Mouse (Mus musculus) midbrain, embryonic 15.5 days (tissue): ENCODE results near the gene Arhgap40. TPM values are rescaled to one million over a fixed set of nuclear protein-coding genes. Genes with fewer than 3 reads are reported as not detected.

Experiments
- ATAC-seq: fragments of 200-750 bp; cut with Nextera tagmentation; replicated peaks from 2 replicates; pipeline ENCODE4 v1.8.0; 2017; ENCODE audit warnings: moderate TSS enrichment
- H3K27ac ChIP-seq: fragments of 300-500 bp; sonication (generic); 2 replicates; pipeline ENCODE4 v1.5.1; 2015; ENCODE audit warnings: mild to moderate bottlenecking, inconsistent platforms
- H3K27me3 ChIP-seq: fragments of 300-500 bp; sonication (generic); replicated peaks from 2 replicates; pipeline ENCODE4 v1.6.1; 2015; ENCODE audit warnings: inconsistent platforms
- H3K36me3 ChIP-seq: fragments of 300-500 bp; sonication (generic); replicated peaks from 2 replicates; pipeline ENCODE4 v1.6.1; 2015; ENCODE audit warnings: inconsistent platforms
- H3K4me1 ChIP-seq: fragments of 300-500 bp; sonication (generic); 2 replicates; pipeline ENCODE4 v1.6.1; 2015; ENCODE audit warnings: inconsistent platforms
- H3K4me2 ChIP-seq: fragments of 300-500 bp; sonication (generic); 2 replicates; pipeline ENCODE4 v1.6.1; 2015; ENCODE audit warnings: inconsistent platforms, mild to moderate bottlenecking, moderate library complexity
- H3K4me3 ChIP-seq: fragments of 300-500 bp; sonication (generic); 2 replicates; pipeline ENCODE4 v1.5.1; 2015; ENCODE audit warnings: mild to moderate bottlenecking, inconsistent platforms
- H3K9ac ChIP-seq: fragments of 300-500 bp; sonication (generic); 2 replicates; pipeline ENCODE4 v1.6.1; 2015; ENCODE audit warnings: mild to moderate bottlenecking, inconsistent platforms
- H3K9me3 ChIP-seq: fragments of 300-500 bp; sonication (generic); 2 replicates; pipeline ENCODE4 v1.6.1; 2016; ENCODE audit warnings: inconsistent platforms
- WGBS: fragments of 180-500 bp; shearing (Covaris S2); methylation state at CpG from one replicate; pipeline ENCODE4 v1.1.7; 2015; ENCODE audit warnings: mixed read lengths; 5-methylcytosine and 5-hydroxymethylcytosine counted together
- polyA plus RNA-seq: library from polyadenylated mRNA; unstranded; fragments of >200 nt; fragmentation: Nextera tagmentation; extraction: Ambion mirVana; gene quantifications from 2 replicates; pipeline ENCODE4 v1.2.1, GENCODE M21; 2015

The Arhgap40 gene
- polyA plus RNA-seq, 1 experiment from 2014 or later: 0.50 TPM

DNA sequence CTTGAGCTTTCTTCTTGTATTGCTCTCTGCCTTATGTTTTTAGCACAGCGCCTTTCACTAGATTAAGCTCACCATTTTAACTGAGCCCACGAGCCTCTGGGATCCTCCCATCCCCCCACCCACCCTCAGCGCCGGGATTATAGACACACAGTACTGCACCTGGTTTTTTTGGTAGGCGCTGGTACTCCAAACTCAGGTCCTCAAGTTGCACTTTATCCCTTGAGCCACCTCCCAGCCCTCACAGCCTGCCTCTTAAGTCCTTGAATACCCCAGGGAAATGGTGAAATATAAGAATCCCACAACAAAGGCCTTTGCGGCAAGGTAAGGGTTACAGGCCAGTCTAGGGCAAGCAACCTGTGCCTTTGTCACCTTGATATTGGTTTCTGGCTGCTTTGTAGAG is 7.2 kb downstream of the Arhgap40 start:
- no peaks in the 10 kb centered on the region for H3K4me1 ChIP-seq
- H3K9ac ChIP-seq: no peak overlapping the region
- H3K4me2 ChIP-seq: no peak overlapping the region
- no peak for ATAC-seq
- no peak overlapping the region for H3K4me3 ChIP-seq
- H3K36me3 ChIP-seq: no peaks in the 10 kb centered on the region
- no peak overlapping the region for H3K27ac ChIP-seq
- no peaks in the 10 kb centered on the region for H3K9me3 ChIP-seq
- H3K27me3 ChIP-seq: no peaks in the 10 kb centered on the region
- 78% methylated on average over 6 of the region's 6 CpGs for WGBS

GRCm38 (mm10) chr2:158523060-158523459 is 10.5 kb downstream of the Arhgap40 start:
- H3K27ac ChIP-seq: no peak overlapping the region
- no peaks in the 10 kb centered on the region for H3K9me3 ChIP-seq
- H3K9ac ChIP-seq: no peak overlapping the region
- H3K4me2 ChIP-seq: no peak overlapping the region
- H3K4me1 ChIP-seq: no peaks in the 10 kb centered on the region
- no peak overlapping the region for H3K4me3 ChIP-seq
- no peak for ATAC-seq
- no peaks in the 10 kb centered on the region for H3K27me3 ChIP-seq
- 77% methylated on average over 8 of the region's 8 CpGs for WGBS
- H3K36me3 ChIP-seq: no peaks in the 10 kb centered on the region

GRCm38 (mm10) chr2:158524129-158524860 is 11.7 kb downstream of the Arhgap40 start:
- Histone ChIP-seq H3K9me3 (no peaks in the 10 kb centered on the region), H3K4me2 (no peak overlapping the region), H3K36me3 (no peaks in the 10 kb centered on the region), H3K27me3 (no peaks in the 10 kb centered on the region), H3K9ac (no peak overlapping the region), H3K4me1 (no peaks in the 10 kb centered on the region), H3K4me3 (no peak overlapping the region), H3K27ac (no peak overlapping the region)
- 80% methylated on average over 16 of the region's 16 CpGs for WGBS
- ATAC-seq: no peak

GRCm38 (mm10) chr2:158534090-158534489 is 21.5 kb downstream of the Arhgap40 start:
- no peak overlapping the region for H3K9ac ChIP-seq
- no peak overlapping the region for H3K27ac ChIP-seq
- no peak overlapping the region for H3K4me3 ChIP-seq
- H3K4me1 ChIP-seq: no peaks in the 10 kb centered on the region
- H3K9me3 ChIP-seq: no peaks in the 10 kb centered on the region
- 4% methylated on average over 4 of the region's 4 CpGs for WGBS
- H3K36me3 ChIP-seq: no peaks in the 10 kb centered on the region
- H3K27me3 ChIP-seq: no peaks in the 10 kb centered on the region
- ATAC-seq: peak; percentile 69; the same call in 1 of the 2 replicates
- H3K4me2 ChIP-seq: no peak overlapping the region

- 0 out of 2 replicates have a peak, but pooled peaks have one; percentile 27 for ATAC-seq
- Histone ChIP-seq H3K36me3 (no peaks in the 10 kb centered on the region), H3K27me3 (no peaks in the 10 kb centered on the region), H3K27ac (no peak overlapping the region), H3K9me3 (no peaks in the 10 kb centered on the region), H3K9ac (no peak overlapping the region), H3K4me1 (no peaks in the 10 kb centered on the region), H3K4me2 (no peak overlapping the region), H3K4me3 (no peak overlapping the region)
- WGBS: 75% methylated on average over 8 of the region's 8 CpGs
Observed at GRCm38 (mm10) chr2:158534559-158534958, 22.0 kb downstream of the Arhgap40 start.

DNA sequence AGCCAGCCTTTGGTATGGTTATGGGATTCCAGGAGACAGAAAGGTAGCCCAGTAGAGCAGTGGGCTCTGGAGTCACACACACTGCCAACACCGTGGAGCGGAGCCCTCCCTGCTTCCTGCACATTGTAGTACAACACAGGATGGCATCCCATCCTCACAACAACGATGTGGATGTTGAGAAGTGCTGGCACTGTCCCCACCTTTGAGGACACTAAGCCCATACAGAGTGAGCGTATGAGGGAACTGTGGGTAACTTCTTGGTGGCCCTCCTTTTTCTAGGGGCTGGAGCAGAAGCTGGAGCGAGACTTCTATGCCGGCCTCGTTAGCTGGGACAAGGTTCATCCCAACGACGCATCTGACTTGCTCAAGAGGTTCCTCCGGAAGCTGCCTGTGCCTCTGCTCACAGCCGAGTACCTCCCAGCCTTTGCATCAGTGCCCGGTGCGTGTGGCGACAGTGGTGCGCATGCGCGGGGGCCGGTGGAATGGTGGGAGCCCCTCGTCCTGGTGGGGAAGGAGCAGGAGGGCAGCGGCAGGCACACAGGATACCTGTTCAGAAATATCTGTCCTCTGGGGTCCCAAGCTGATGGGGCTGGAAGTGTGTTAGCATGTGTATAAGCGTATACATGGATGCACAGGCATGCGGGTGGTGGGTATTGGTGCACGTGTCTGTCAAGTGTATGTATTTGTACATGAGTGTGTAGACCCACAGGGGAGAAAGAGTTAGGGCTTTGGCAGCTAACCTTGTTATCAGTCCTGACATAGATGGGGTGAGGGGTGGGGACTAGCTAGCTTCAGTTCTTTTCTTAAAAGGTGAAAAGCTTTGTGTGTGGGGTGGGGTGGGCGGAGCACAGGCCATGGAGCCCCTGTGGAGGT is 27.1 kb downstream of the Arhgap40 start:
- H3K27ac ChIP-seq: no peak overlapping the region
- peak overlapping the region; percentile 44 for H3K4me2 ChIP-seq
- H3K4me3 ChIP-seq: peak overlapping the region; percentile 18
- 62% methylated on average over 24 of the region's 24 CpGs for WGBS
- H3K4me1 ChIP-seq: no peaks in the 10 kb centered on the region
- H3K27me3 ChIP-seq: no peaks in the 10 kb centered on the region
- H3K9me3 ChIP-seq: no peaks in the 10 kb centered on the region
- peak; percentile 75 for ATAC-seq
- H3K9ac ChIP-seq: no peak overlapping the region
- H3K36me3 ChIP-seq: no peaks in the 10 kb centered on the region

DNA sequence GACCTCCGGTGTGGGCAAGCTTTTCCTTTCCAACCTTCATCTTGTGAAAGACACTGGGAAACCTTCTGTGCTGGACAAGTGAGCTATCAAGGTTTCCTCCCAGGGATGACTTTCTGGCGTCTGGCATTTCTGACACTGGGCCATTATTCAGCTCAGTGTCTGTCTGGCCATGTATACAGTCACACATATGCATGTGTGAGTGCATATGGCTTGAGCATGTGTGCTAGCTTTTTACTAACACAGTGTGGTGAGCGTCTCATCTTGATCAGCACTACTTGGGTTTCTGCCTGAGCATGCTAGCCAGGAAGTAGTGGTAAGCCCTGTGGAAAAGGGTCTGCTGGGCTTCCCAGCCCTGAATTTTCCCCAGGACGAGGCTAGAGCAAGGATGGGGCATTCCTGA is 28.7 kb downstream of the Arhgap40 start:
- Histone ChIP-seq H3K27me3 (no peaks in the 10 kb centered on the region), H3K27ac (no peak overlapping the region), H3K36me3 (no peaks in the 10 kb centered on the region), H3K4me1 (no peaks in the 10 kb centered on the region; the same call in 1 of the 2 replicates), H3K9me3 (no peaks in the 10 kb centered on the region), H3K4me2 (no peak overlapping the region), H3K4me3 (no peak overlapping the region), H3K9ac (no peak overlapping the region)
- 61% methylated on average over 4 of the region's 4 CpGs for WGBS
- no peak for ATAC-seq

GRCm38 (mm10) chr2:158545266-158545665 is 32.7 kb downstream of the Arhgap40 start:
- Histone ChIP-seq H3K4me1 (peaks cover 8% of the 10 kb centered on the region; the same call in 1 of the 2 replicates), H3K27me3 (peaks cover 9% of the 10 kb centered on the region), H3K4me3 (no peak overlapping the region), H3K9ac (no peak overlapping the region), H3K9me3 (no peaks in the 10 kb centered on the region), H3K4me2 (no peak overlapping the region), H3K36me3 (no peaks in the 10 kb centered on the region), H3K27ac (no peak overlapping the region)
- no peak for ATAC-seq
- WGBS: 79% methylated on average over 2 of the region's 2 CpGs

- 2% methylated on average over 17 of the region's 17 CpGs for whole genome bisulfite sequencing
- Histone ChIP-seq H3K27ac (no peak overlapping the region), H3K4me1 (peaks cover 12% of the 10 kb centered on the region; the same call in 1 of the 2 replicates), H3K27me3 (peaks cover 9% of the 10 kb centered on the region), H3K9ac (peak overlapping the region; percentile 40; the same call in 1 of the 2 replicates), H3K4me3 (no peak overlapping the region), H3K9me3 (no peaks in the 10 kb centered on the region), H3K36me3 (no peaks in the 10 kb centered on the region), H3K4me2 (peak overlapping the region; percentile 33)
- ATAC-seq: peak; percentile 56
Observed at GRCm38 (mm10) chr2:158546751-158547150, 34.2 kb downstream of the Arhgap40 start.

- Histone ChIP-seq H3K9me3 (no peaks in the 10 kb centered on the region), H3K27me3 (peaks cover 28% of the 10 kb centered on the region), H3K27ac (no peak overlapping the region), H3K9ac (no peak overlapping the region), H3K4me3 (no peak overlapping the region), H3K4me2 (no peak overlapping the region), H3K4me1 (peaks cover 18% of the 10 kb centered on the region; the same call in 1 of the 2 replicates), H3K36me3 (no peaks in the 10 kb centered on the region)
- no peak for ATAC-seq
- WGBS: 7% methylated on average over 3 of the region's 3 CpGs
Observed at GRCm38 (mm10) chr2:158550067-158550466, 37.5 kb downstream of the Arhgap40 start.

GRCm38 (mm10) chr2:158554366-158554765 is 41.8 kb downstream of the Arhgap40 start:
- ATAC-seq: no peak
- Histone ChIP-seq H3K27ac (no peak overlapping the region), H3K9me3 (no peaks in the 10 kb centered on the region), H3K9ac (no peak overlapping the region), H3K4me1 (peaks cover 28% of the 10 kb centered on the region), H3K36me3 (no peaks in the 10 kb centered on the region), H3K4me2 (no peak overlapping the region), H3K4me3 (no peak overlapping the region), H3K27me3 (peaks cover 25% of the 10 kb centered on the region)
- 22% methylated on average over 10 of the region's 10 CpGs for WGBS

GRCm38 (mm10) chr2:158555252-158555651 is 42.7 kb downstream of the Arhgap40 start:
- peaks cover 34% of the 10 kb centered on the region for H3K4me1 ChIP-seq

More at GRCm38 (mm10) chr2:158555252-158555651, 42.7 kb downstream of the Arhgap40 start:
- Histone ChIP-seq H3K36me3 (no peaks in the 10 kb centered on the region), H3K4me2 (peak overlapping the region; percentile 54; the same call in 1 of the 2 replicates), H3K27me3 (peaks cover 18% of the 10 kb centered on the region), H3K9ac (no peak overlapping the region), H3K4me3 (no peak overlapping the region), H3K9me3 (no peaks in the 10 kb centered on the region), H3K27ac (peak overlapping the region; percentile 73)
- 4% methylated on average over 7 of the region's 7 CpGs for WGBS
- no peak for ATAC-seq
